Mouse (Mus musculus): ENCODE results near the gene Hmgcr. TPM values are rescaled to one million over a fixed set of nuclear protein-coding genes. Genes with fewer than 3 reads are reported as not detected.

Gene Hmgcr
- polyA plus RNA-seq (2015; fragmentation: Nextera tagmentation; extraction: Ambion mirVana), result 61.6 and 62.3 TPM in 2 replicates

DNA sequence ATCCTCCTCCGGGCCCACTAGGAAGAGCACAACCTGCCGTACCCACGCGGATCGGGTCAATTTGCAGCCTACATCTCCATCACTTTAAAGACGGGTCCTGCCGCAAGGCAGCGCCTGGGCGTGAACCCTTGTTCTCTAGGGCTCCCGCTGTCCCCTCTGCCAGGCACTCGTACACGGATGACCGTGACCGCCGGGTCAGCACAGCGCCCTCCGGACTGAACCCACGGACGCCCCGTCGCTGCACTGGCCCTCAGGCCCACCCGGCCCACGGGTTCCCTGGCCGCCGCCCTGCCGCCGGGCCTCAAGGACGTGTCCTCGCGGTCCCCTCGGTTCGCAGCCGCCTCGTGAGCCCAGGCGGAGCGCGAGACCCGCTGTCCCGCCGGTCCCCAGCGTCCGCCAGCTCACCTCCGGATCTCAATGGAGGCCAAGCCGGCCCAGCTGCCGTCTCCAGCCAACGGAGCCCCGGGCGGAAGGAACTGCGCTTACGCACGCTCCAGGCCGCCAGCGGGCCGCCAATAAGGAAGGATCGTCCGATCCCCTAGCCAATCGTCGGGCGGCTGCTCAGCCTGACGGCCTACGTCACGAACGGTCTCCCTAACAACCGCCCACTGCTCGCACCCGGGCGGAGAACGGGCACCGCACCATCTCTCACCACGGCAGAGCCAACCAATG lies at the start of gene Hmgcr:
TSS of gene Hmgcr (minus strand) at position 531 of the 672 bp plus-strand sequence.
- peak; percentile 98 for DNase-seq (ENCODE audit: low spot score)

DNA sequence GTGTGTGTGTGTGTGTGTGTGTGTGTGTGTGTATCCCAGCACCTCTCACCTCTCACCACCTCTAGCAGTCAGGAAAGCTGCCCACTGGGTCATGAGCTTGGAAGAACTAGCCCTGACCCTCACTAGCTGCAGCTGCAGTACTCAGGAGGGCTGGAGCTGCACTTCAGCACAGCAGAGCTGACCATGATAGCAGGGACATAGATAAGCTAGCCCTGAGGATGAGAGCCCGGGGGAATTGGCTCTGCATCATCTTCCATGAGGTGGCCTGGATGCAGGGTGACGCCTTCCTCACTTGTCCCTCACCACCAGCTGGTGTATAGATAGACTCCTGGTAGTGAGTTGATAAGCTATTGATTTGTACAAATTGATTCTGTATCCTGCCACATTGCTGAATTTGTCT lies 49.3 kb upstream of the Hmgcr start:
- DNase-seq (ENCODE audit: low spot score), result no peak

DNA sequence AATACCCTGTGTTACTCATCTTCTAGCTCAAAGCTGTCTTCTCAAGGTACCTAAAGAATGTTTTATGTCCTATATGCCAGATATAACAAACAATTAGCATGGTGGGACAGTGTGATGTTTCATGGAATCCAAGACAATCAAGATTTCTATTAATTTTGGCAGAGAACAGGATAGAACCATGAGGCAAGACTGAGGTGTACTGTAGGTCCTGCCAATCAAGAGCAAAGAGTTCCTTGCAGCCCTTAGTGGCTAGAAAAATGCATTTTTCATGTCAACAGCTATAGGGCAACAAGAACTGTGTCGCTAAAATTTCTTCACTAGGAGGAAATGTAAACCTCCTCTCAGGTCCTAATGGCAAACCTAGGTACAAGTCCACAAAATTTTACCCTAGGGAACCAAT lies 47.1 kb upstream of the Hmgcr start:
- no peak for DNase-seq (ENCODE audit: low spot score)

DNA sequence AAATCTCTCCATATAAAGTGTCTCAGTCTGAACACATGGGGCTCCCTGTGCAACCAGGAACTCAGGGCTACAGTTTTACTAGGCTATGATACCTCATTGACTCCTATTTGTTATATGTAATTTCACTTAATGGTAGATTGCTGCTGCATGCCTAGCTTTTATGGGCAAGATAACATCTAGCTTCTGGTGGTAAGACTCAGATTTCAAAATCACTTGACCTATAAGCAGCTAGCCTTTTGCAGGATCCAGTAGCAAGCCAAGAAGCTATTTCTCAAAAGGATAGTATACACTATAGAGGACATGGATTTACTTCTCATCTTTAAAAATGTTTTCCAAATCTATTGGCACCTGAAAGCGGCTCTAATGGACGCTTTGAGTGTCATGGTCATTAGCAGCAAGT lies 45.6 kb upstream of the Hmgcr start:
- DNase-seq (ENCODE audit: low spot score), result no peak

DNA sequence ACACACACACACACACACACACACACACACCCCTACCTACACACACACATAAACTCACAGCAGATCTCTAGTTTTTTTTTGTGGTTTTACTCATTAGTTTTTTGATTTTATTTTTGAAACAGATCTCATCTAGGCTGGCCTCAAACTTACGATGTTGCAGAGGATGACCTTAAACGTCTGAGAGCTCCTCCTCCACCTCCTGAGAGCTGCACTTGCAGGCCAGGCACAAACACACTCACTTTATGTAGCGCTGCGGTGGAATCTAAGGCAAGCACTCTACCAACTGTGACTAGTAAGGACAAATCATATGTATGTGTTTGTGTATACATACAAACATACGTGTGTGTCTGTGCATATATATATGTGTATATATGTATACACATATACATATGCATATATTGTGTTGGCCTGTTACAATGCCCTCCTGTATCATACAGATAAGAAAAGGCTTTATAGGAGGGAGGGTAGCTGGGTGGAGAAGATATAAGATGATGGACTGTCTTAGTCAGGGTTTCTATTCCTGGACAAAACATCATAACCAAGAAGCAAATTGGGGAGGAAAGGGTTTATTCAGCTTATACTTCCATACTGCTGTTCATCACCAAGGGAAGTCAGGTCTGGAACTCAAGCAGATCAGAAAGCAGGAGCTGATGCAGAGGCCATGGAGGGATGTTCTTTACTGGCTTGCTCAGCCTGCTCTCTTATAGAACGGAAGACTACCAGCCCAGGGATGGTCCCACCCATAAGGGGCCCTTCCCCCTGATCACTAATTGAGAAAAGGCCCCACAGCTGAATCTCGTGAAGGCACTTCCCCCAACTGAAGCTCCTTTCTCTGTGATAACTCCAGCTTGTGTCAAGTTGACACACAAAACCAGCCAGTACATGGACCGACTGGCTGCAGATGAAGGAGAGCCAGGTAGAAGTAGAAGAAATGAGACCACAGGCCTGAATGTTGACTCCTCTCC lies 38.8 kb upstream of the Hmgcr start:
- DNase-seq (ENCODE audit: low spot score), result no peak

DNA sequence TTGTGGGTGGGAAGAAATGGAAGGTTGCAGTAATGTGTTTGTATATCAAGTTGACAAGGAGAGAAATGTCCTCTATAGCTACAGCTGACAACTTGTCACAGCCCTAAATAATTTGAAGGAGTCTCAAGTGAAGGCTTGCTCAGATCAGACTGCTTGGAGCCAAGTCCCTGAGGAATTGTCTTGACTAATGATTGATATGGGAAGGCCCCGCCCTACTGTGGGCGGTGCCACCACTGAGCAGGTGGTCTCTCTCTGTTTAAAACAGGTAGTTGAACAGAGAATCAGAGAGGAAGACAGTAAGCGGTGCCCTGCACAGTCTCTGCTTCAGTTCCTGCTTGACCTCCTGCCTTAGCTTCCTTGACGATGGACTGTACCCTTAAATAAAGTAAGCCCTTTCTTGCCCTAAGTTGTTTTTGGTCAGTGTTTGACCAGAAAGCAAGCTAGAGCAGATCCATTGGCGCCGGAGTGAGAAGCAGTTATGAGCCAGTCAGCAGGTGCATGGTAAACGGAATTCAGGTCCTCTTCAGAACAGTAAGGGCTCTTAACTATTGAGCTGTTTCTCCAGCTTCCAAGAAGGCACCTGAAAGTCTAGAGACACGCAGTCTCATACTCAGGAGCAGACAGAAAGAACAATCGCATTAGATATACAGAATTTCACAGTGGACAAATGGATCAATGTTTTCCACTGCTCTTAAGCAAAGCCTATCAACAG lies 32.0 kb upstream of the Hmgcr start:
- DNase-seq (ENCODE audit: low spot score), result no peak

DNA sequence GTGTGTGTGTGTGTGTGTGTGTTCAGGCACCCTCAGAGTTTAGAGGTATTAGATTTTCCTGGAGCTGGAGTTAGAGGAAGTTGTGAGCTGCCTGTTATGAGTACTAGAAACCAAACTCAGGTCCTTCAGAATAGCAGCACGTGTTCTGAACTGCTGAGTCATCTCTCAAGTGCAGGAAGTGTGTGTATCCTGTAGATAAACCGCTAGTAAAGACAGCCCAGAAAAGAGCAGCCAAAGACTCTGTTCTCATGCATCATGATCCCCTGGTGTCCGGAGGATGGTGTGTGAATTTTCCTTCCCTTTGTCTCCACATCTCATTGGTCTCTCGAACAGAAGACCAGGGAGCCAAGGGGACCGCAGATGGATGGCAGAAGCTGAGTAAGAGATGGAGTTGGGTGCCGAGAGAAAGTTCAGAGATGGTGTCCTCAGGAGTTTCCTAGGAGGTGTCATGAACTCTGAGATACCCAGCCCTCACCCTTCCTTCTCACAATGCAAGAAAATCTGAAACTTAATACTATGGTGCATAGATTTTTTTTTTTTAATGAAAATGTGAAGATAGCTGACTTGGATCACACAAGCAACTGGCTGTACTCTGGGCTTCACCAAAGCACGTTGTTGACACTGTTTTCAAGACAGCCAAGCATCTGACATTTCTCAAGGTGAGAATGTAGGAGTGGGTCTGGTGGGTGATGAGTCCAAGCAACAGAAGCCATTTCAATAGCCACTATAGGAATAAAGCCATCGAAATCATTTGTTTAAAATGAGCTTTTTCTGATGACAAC lies 27.3 kb upstream of the Hmgcr start:
- peak; percentile 69 for DNase-seq (ENCODE audit: low spot score)

DNA sequence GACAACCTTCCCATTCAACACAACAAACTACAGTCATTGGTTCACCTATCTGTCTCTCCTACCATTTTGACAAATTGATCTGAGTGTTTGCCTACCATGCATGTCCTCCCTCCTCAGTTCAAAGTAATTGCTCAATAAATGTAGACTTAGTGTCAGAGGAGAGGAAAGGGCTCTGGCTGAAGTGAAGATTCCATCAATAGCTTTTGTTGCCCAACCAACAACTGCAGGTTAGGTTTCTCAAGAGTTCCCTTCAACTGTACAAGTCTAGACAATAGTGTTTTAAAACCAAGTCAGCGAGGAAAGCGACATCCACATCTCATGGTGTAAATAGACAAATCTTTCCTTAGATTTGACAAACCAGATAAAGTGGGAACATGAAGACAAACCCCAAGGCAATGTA lies 24.7 kb upstream of the Hmgcr start:
- DNase-seq (ENCODE audit: low spot score), result no peak

DNA sequence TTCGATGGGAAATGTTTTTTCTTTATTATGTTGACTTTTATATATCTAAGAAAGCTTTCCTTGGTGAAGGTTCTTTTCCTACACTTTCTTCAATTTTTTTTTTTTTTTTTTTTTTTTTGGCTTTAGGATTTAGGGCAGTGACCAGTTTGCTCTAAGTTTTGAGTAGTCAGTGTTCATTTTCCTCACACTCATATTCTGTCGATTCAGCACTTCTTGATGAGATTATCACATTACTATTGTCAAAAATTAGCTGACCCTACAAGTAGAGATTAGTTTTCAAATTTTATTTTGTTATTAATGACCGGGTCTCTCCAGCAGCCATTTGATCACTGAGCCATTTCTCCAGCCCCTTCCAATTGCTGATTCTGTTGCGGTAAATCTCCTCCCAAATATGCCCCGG lies 19.2 kb upstream of the Hmgcr start:
- no peak for DNase-seq (ENCODE audit: low spot score)

DNA sequence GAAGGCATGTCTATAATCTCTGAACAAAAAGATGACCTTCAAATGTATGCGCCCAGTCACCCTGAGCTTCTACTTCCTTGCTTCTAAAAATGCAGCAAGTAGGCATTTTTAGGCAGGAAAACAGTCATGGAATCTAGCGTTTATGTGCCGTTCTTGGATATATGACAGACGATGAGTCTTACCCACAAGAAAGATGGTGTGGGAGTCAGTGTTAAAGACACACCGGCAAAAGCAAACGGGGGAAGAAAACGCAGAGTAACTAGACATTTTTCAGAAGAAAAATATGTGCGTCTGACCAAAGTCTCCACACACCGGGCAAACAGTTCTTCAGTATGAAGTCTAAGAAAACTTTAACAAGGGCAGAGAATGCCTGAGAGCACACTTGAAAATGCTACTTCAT lies 16.5 kb upstream of the Hmgcr start:
- DNase-seq (ENCODE audit: low spot score), result no peak

DNA sequence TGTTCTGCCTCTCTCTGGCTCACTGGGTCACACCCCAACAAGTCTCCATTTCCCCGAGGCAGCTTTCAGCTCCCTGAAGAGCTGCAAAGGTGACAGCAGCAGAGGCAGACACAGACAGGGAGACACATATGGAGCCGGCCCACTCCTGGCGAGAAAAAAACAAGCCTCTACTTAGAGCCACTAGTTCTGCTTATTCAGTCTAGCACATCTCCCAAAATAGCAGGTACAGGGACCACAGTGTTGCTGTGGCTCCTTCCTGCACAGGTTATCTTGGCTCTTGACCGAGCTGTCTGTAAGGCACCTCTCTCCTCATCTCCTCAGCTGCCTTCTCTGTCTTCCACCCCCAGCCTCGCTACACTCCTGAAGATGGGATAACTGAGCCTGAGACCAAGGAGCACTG lies 14.0 kb upstream of the Hmgcr start:
- DNase-seq (ENCODE audit: low spot score), result no peak

DNA sequence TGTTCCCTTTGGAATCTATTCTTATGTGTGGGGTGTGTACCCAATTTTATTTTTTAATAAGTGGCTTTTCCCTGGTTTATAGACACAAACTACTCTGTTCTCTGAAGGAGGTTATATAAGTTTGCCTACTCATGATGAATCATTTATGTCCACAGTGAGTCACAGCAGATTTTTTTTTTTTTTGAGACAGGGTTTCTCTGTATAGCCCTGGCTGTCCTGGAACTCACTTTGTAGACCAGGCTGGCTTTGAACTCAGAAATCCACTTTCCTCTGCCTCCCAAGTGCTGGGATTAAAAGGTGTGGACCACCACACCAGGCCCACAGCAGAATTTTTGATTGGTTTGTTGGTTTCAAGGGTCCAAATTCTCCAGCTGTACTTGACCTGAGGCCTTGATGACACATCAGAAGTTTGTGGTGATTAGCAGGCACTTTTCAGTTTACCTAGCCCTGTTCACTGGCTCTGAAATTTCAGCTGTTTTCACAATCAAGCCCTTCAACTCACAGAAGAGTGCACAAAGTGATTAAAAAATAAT lies 10.4 kb upstream of the Hmgcr start:
- DNase-seq (ENCODE audit: low spot score), result no peak

DNA sequence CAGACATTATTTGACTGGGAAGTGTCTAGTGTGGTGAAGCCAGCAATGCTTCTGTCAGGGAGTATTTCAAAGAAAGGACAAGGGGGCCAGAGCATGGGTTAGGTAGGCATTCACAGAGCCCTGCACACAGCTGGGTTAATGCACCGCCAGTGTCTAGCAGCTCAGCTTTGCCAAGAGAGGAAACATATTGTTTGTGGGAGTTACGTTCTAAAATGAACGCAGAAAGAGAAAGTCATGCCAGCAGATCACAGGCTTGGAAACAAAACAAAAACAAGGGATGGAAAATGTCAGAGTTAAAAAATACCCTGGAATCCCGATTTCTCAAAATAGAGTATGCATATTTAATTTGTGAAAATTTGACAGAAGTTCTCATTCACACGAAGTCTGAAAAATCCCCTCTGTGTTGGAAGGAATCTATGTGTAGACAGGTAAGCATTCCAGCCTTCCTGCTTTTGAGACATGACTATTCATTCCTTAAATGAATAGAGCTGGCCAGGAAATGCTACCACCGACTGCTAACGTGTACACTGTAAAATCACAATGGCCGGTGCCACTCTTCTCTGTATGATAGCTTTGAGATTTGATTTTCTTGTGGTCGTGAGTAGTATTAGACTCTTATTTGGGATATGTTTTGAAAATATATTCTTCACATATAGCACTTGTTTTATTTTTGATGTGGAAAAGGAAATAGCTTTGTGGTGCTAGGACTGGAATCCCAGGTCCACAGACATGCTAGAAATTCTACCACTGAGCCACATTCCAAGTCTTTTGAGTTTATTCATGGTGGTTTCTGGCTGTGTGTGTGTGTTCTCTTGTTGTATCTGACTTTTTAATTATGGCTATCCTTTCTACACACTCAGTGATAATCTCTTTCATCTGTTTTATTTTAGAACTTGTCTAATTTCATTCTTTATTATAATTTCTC lies 9.7 kb upstream of the Hmgcr start:
- DNase-seq (ENCODE audit: low spot score), result no peak

DNA sequence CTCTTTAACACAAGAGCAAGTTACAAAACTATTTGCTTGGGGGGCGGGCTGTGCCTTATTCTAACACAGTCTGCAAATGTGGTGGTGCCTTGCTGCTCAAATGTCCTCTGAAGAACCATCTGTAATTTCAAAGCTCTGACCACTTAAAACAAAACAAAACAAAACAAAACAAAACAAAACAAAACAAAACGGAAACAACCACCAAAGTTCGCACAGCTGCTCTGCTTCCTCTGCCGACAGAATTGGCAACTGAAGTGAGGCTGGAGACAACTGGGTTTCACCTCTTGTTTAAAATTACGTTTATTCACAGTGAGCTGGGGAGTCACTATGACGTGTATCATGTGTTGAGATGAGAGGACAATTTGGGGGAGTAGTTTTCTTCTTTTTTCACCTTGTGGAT lies 7.9 kb upstream of the Hmgcr start:
- DNase-seq (ENCODE audit: low spot score), result no peak

DNA sequence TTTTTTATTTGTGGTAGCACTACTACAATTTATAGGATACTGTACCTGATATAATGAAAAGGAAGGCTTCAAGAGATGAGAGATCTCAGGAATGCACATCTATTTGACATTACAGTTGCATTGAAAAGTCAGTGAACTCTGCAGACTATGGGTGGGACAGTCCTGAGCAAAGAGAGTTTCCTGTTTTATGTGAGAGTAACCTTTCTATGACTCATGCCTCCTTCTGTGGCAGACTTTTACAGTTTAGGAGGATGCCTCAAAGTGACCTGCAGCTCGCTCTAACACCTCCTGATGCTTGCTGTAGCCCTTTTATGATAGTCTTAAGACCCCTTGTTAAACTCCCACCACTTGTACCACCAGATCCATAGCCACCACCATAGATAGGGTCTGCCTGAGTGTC lies 6.3 kb upstream of the Hmgcr start:
- DNase-seq (ENCODE audit: low spot score), result no peak

DNA sequence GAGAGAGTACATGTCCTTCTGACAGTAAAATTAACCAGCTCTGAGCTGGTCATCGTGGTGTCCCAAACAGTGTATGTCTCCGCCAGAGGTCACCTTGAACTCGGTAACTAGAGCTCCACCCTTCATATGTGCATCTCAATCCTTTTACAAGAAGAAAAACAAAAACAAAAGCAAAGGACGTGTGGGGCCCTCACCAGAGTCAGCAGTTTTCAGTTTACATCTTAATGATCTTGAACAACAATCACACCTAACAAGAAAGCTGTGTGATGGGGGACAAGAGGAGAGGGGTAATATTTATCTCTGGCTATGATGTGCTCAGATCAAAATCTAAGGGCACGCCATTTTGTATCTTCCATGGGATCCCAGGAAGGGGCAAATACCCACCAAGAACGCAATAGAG lies 5.0 kb upstream of the Hmgcr start:
- DNase-seq (ENCODE audit: low spot score), result no peak

DNA sequence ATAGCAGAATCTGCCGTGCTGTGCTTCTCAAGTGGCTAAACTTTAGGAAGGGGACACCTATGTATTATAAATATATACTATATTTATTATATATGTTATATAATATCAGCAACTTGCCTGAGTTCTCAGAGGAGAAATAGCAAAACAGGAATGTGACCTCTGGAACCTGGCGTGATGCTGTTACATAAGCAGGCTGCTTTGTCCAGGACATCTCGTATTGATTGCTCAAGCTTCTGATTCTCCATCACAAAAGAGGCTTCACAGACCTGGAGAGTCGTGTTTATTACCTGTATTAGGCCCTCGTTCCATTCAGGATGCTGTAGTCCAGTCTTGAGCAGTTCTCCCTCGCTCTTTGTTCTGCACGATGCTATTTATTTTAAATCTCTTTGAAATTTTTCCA lies 3.1 kb upstream of the Hmgcr start:
- DNase-seq (ENCODE audit: low spot score), result no peak

DNA sequence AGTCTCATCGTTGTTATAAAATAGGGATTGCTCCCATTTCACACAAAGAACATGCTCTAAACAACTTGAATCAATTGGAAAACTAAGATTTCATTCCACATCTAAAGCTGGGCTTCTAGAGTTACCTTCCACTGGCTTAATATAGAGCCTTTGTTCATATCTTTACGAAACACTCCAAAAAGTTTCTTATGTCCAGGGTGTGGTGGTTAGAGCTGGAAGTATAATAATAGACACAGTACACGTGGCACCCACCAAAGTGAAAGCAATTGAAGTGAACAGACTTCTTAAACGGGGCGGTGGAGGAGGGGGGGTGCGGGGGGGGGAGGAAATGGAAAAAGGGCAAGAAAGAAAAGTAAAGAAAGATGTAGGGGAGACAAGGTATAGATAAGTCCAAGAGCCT lies 1.5 kb upstream of the Hmgcr start:
- no peak for DNase-seq (ENCODE audit: low spot score)

DNA sequence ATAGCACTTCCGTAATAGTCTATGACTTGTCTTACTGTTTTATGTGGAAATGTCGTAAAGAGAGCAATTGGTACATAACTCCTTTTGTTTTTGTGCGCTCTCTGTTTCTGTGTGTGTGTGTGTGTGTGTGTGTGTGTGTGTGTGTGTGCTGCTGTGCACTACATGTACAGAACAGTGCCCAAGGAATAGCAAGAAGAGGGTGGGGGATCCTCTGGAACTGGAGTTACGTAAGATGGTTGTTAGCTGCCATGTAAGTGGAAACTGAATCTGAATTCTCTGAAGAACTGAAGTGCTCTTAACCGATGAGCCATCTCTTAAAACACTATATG lies 1.1 kb upstream of the Hmgcr start:
- no peak for DNase-seq (ENCODE audit: low spot score)

Measured in thymus, postnatal 0 days (tissue).